Mouse (Mus musculus) brain, embryonic 14.5 days (tissue): ENCODE data around the gene Parm1.

Experiments used
- CTCF ChIP-seq: fragments of 200-500 bp; IDR thresholded peaks from 2 replicates; pipeline ENCODE4 v1.5.1; 2012; ENCODE audit warnings: inconsistent platforms, mild to moderate bottlenecking, moderate library complexity, borderline replicate concordance; ENCODE audit not compliant: insufficient read depth, insufficient read length; ENCODE audit errors: extremely low read depth
- POLR2A ChIP-seq: fragments of 200-500 bp; IDR thresholded peaks from 2 replicates; pipeline ENCODE4 v1.6.1; 2012; ENCODE audit warnings: mild to moderate bottlenecking, inconsistent platforms, borderline replicate concordance; ENCODE audit not compliant: poor library complexity, insufficient read depth, insufficient read length, severe bottlenecking; ENCODE audit errors: extremely low read depth

GRCm38 (mm10) chr5:91578924-91579323 lies 61.5 kb downstream of the Parm1 start:
- TF ChIP-seq CTCF, result no peak
- no peak for TF ChIP-seq POLR2A
